Mouse (Mus musculus) ES-Bruce4 (cell line): Measurements from ENCODE around the gene Clnk. TPM values are rescaled to one million over a fixed set of nuclear protein-coding genes. Genes with fewer than 3 reads are reported as not detected.
"Not testable (repeated sequence)": the region's sequence is repeated elsewhere in the genome, so short reads cannot be mapped to it uniquely, and the experiment has no call there.

Experiments
- H3K27ac ChIP-seq: 2 replicates; pipeline ENCODE4 v1.5.1; 2012; ENCODE audit warnings: low read length, inconsistent platforms; ENCODE audit not compliant: insufficient read depth
- H3K27me3 ChIP-seq: 2 replicates; pipeline ENCODE4 v1.6.1; 2012; ENCODE audit warnings: mild to moderate bottlenecking, low read length, inconsistent platforms; ENCODE audit not compliant: control insufficient read depth, poor library complexity, insufficient read depth, severe bottlenecking
- H3K36me3 ChIP-seq: 2 replicates; pipeline ENCODE4 v1.6.1; 2012; ENCODE audit warnings: inconsistent platforms, mild to moderate bottlenecking, low read length, moderate library complexity; ENCODE audit not compliant: control insufficient read depth, poor library complexity, insufficient read depth, severe bottlenecking
- H3K4me1 ChIP-seq: one replicate; pipeline ENCODE4 v1.8.1; 2011; ENCODE audit warnings: low read length; ENCODE audit not compliant: control insufficient read depth, insufficient read depth
- H3K4me3 ChIP-seq: 2 replicates; pipeline ENCODE4 v1.5.1; 2011; ENCODE audit warnings: low read depth, mild to moderate bottlenecking, low read length
- H3K9ac ChIP-seq: 2 replicates; pipeline ENCODE4 v1.6.1; 2012; ENCODE audit warnings: low read depth, mild to moderate bottlenecking, inconsistent platforms; ENCODE audit not compliant: poor library complexity, severe bottlenecking
- H3K9me3 ChIP-seq: replicated peaks from 2 replicates; pipeline ENCODE4 v1.6.1; 2012; ENCODE audit warnings: mild to moderate bottlenecking, low read length, inconsistent platforms; ENCODE audit not compliant: control insufficient read depth, poor library complexity, insufficient read depth, severe bottlenecking
- CTCF ChIP-seq: IDR thresholded peaks from one replicate; pipeline ENCODE4 v1.8.1; 2011; ENCODE audit warnings: low read depth, low read length
- EP300 ChIP-seq: IDR thresholded peaks from 2 replicates; pipeline ENCODE4 v1.6.1; 2011; ENCODE audit warnings: low read depth, low read length; ENCODE audit not compliant: insufficient read depth
- POLR2A ChIP-seq: IDR thresholded peaks from one replicate; pipeline ENCODE4 v1.8.1; 2011; ENCODE audit warnings: low read length; ENCODE audit not compliant: insufficient read depth
- polyA plus RNA-seq: library from polyadenylated mRNA; stranded (reverse); fragments of >200 nt; gene quantifications from 2 replicates; pipeline ENCODE4 v1.2.4, GENCODE M21; 2011; ENCODE audit warnings: low read depth; ENCODE audit not compliant: missing spikeins, insufficient read depth, insufficient read length

Clnk gene
- polyA plus RNA-seq, 1 experiment: not detected

DNA sequence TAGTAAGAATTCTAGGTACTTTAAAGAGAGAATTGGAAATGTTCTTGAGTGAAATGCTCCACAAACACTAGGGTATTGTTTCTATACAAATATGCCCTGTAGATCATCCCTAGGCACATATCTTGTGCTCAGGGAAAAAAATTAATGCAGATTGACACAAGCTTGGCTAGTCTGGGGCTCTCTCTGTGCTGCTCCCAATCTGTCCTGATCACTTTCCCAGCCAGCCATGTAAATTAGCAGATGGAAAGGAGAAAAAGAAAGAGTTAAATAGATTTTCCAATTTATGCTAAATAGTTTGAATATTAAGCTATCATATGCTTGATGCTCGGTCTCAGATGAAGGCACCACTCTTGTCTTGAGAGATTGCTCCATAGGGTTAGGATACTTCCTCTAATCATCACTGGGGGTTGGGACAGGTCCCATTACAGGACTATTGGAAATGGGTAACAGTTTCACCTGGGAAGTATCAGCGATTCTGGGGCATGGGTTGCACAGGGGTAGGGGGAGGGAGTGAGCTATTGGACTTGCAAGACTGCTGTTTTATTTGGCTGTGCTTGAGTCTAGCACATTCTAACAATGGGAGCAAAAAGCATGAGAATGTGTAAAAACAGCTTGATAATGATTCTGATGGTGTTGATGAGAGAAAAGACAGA is 10.1 kb upstream of the Clnk start:
- H3K9ac ChIP-seq: no peak overlapping the region
- H3K36me3 ChIP-seq: no peaks in the 10 kb centered on the region
- H3K27me3 ChIP-seq: no peaks in the 10 kb centered on the region
- TF ChIP-seq EP300 (no peak), CTCF (no peak), POLR2A (no peak)
- H3K9me3 ChIP-seq: no peaks in the 10 kb centered on the region
- H3K27ac ChIP-seq: no peak overlapping the region
- H3K4me1 ChIP-seq: no peaks in the 10 kb centered on the region
- H3K4me3 ChIP-seq: no peak overlapping the region

DNA sequence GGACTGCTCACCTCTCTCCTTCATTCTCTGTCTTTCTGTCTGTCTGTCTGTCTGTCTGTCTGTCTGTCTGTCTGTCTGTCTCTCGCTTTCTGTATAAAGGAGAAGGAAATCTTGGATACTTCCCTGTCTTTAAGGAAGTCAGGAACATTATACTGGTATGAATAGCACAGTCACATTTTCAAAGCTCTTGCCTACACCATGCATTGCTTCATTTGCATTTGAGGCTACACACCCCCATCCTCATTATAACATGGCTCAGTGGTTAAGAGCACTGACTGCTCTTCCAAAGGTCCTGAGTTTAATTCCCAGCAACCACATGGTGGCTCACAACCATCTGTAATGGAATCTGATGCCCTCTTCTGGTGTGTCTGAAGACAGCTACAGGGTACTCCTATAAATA is 6.0 kb upstream of the Clnk start:
- H3K9me3 ChIP-seq, H3K4me3 ChIP-seq: not testable (repeated sequence)

DNA sequence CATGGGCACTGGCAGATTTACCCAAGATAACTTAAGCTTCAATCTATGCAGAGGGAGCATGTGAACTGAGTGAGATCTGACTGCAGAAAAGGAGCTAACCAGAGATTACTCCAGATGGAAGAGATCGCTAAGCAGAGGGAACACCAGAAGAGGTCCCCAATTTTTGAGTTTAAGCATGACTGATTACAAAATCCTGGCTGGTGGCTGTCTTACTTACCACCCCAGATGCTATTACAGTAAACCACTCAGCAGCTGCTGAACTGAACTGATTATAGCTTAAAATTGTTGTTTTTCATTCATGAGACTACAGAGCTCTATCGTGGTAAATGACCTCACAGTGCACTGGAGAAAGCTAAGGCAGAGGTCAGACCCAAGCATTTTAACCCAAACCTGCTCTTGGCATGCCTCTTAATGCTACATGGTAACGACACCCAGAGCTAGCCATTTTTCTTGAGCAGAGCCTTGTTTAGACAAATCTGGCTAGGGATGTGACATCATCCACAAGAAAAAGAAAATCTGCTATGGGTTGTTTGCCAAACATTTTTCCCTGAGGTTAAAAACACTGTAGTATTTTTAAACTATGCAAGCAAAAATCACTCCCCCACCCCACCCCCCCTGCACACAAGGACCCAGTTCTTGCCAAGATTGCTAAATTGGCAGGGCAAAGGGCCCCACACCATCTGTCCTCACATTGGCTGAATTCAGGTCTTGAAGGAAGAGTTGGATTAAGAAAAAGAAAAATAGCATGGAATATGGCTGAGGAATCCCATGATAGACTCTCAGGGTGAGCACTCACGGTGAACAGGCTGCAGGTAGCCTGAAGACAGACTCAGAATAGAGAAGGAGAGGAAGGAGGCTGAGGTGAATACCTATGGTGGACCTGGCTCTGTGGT is 5.4 kb upstream of the Clnk start:
- no peaks in the 10 kb centered on the region for H3K9me3 ChIP-seq
- no peaks in the 10 kb centered on the region for H3K4me1 ChIP-seq
- H3K27me3 ChIP-seq: no peaks in the 10 kb centered on the region
- TF ChIP-seq POLR2A: no peak
- TF ChIP-seq EP300: no peak
- TF ChIP-seq CTCF: no peak
- no peak overlapping the region for H3K4me3 ChIP-seq
- no peak overlapping the region for H3K9ac ChIP-seq
- no peaks in the 10 kb centered on the region for H3K36me3 ChIP-seq
- H3K27ac ChIP-seq: no peak overlapping the region

More for the DNA sequence above, 6.0 kb upstream of the Clnk start:
- H3K36me3 ChIP-seq, H3K4me1 ChIP-seq, H3K27me3 ChIP-seq, H3K9ac ChIP-seq, H3K27ac ChIP-seq: not testable (repeated sequence)

DNA sequence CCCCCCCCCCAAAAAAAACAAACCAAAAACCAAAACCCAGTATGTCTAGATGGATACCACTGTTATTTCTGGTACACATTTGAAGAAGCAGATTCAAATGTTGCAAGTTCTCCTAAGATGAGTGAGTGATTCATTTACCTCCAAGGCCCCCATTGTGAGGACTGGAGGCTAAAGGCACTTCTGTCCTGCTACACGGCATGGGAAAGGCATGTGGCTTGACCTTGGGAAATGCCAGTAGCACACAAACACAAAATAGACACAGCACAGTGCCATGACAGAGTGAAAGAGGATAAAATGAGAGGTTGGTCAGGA is 4.8 kb upstream of the Clnk start:
- TF ChIP-seq EP300 (no peak), POLR2A (no peak), CTCF (no peak)
- Histone ChIP-seq H3K4me1 (no peaks in the 10 kb centered on the region), H3K27me3 (no peaks in the 10 kb centered on the region)

DNA sequence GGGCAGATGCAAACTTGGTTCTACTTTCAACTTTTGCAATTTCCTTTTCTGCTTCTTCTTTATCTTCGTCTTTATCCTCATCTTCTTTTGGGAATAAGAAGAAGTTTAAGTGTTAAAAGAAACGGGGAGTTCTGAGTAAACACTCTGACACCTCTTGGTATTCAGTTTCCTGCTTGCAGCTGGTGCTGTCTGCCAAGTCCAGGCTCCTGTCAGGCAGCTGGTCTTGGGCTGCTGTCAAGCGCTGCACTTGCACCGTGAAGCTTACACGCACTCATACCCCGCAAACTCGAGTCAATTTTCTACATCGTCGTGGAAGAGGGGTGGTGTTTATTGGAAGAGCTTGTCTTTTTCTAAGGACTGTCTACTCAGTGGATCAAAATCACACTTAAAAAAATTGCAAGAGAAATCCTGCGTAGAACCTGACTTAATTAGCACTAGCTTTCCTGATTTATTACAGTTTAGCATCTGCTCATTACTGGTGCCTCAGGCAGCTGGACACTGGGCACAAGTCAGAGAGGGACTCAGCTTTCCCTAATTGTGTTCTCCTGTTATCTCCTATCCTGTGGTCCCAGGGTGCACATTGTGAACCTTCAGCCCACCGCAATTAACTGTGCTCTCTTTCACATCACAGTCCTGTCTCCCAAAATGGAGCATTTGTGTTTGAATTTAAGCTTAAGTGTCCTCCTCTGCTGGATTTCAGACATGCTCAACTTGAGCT is 3.5 kb upstream of the Clnk start:
- H3K27ac ChIP-seq: no peak overlapping the region
- no peaks in the 10 kb centered on the region for H3K27me3 ChIP-seq
- TF ChIP-seq EP300: no peak
- TF ChIP-seq POLR2A: no peak
- no peak for TF ChIP-seq CTCF
- no peaks in the 10 kb centered on the region for H3K36me3 ChIP-seq
- no peak overlapping the region for H3K4me3 ChIP-seq
- no peak overlapping the region for H3K9ac ChIP-seq
- no peaks in the 10 kb centered on the region for H3K4me1 ChIP-seq
- no peaks in the 10 kb centered on the region for H3K9me3 ChIP-seq

More for the DNA sequence above, 4.8 kb upstream of the Clnk start:
- no peak overlapping the region for H3K9ac ChIP-seq
- H3K36me3 ChIP-seq: no peaks in the 10 kb centered on the region
- no peak overlapping the region for H3K4me3 ChIP-seq
- H3K9me3 ChIP-seq: no peaks in the 10 kb centered on the region
- H3K27ac ChIP-seq: no peak overlapping the region

DNA sequence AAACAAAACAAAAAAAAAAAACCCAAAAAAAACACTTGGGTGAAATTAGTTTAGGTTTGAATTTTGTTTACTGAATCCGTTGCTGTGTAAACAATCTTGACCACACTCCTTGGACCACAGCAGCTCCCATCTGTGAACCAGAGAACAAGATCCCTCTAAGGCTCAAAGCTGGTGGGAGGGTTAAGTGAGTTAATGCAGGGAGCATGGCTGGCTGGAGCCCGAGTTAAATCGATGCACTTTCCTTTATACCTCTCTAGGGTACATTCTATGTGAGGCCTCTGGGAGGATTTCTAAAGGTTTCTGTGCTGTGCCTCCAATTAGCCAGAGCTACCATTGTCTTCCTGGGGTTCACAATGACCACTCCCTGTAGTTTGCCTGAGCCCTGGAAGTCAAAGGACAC is 1.2 kb downstream of the Clnk start:
- Histone ChIP-seq H3K4me1 (no peaks in the 10 kb centered on the region), H3K36me3 (no peaks in the 10 kb centered on the region), H3K9ac (no peak overlapping the region), H3K27ac (no peak overlapping the region), H3K27me3 (no peaks in the 10 kb centered on the region), H3K4me3 (no peak overlapping the region), H3K9me3 (no peaks in the 10 kb centered on the region)
- TF ChIP-seq EP300 (no peak), POLR2A (no peak), CTCF (no peak)
